Mouse (Mus musculus) mature B cell (primary cell): ENCODE results near the gene Pgd.
"Not testable (repeated sequence)": the region's sequence is repeated elsewhere in the genome, so short reads cannot be mapped to it uniquely, and the experiment has no call there.

Source experiments
- in situ Hi-C: fragments of 300-500 bp; cut with MboI; formaldehyde crosslinking; loops from 2 replicates; pipeline ENCODE4 v1.14.3; 2019

The Pgd gene

GRCm38 (mm10) chr4:149166215-149166946, at the start of gene Pgd:
Gene Pgd, minus strand, starts transcription at chr4:149166771.
- in situ Hi-C loops, result no loop called here

GRCm38 (mm10) chr4:149215982-149216381, 49.4 kb upstream of the Pgd start:
- in situ Hi-C loops, result no loop called here

GRCm38 (mm10) chr4:149215397-149215796, 48.8 kb upstream of the Pgd start:
- in situ Hi-C loops, result no loop called here

- in situ Hi-C loops, result not testable (repeated sequence)
Observed at GRCm38 (mm10) chr4:149214468-149214867, 47.9 kb upstream of the Pgd start.

GRCm38 (mm10) chr4:149213466-149213865, 46.9 kb upstream of the Pgd start:
- in situ Hi-C loops, result no loop called here

GRCm38 (mm10) chr4:149211441-149211840, 44.9 kb upstream of the Pgd start:
- in situ Hi-C loops, result not testable (repeated sequence)

- in situ Hi-C loops, result no loop called here
Observed at GRCm38 (mm10) chr4:149202467-149202866, 35.9 kb upstream of the Pgd start.

GRCm38 (mm10) chr4:149201110-149201509, 34.5 kb upstream of the Pgd start:
- in situ Hi-C loops, result no loop called here

- in situ Hi-C loops, result no loop called here
Observed at GRCm38 (mm10) chr4:149197180-149197579, 30.6 kb upstream of the Pgd start.

GRCm38 (mm10) chr4:149191103-149191502, 24.5 kb upstream of the Pgd start:
- in situ Hi-C loops, result no loop called here

- in situ Hi-C loops, result no loop called here
Observed at GRCm38 (mm10) chr4:149188563-149188962, 22.0 kb upstream of the Pgd start.

- in situ Hi-C loops, result no loop called here
Observed at GRCm38 (mm10) chr4:149182755-149183154, 16.2 kb upstream of the Pgd start.

GRCm38 (mm10) chr4:149182192-149182591, 15.6 kb upstream of the Pgd start:
- in situ Hi-C loops, result no loop called here

- in situ Hi-C loops, result no loop called here
Observed at GRCm38 (mm10) chr4:149179573-149179972, 13.0 kb upstream of the Pgd start.

GRCm38 (mm10) chr4:149179160-149179559, 12.6 kb upstream of the Pgd start:
- in situ Hi-C loops, result no loop called here

GRCm38 (mm10) chr4:149178328-149178727, 11.8 kb upstream of the Pgd start:
- in situ Hi-C loops, result no loop called here

- in situ Hi-C loops, result no loop called here
Observed at GRCm38 (mm10) chr4:149177046-149177445, 10.5 kb upstream of the Pgd start.

GRCm38 (mm10) chr4:149176645-149177044, 10.1 kb upstream of the Pgd start:
- in situ Hi-C loops, result no loop called here

- in situ Hi-C loops, result no loop called here
Observed at GRCm38 (mm10) chr4:149173661-149174060, 7.1 kb upstream of the Pgd start.

GRCm38 (mm10) chr4:149172666-149173065, 6.1 kb upstream of the Pgd start:
- in situ Hi-C loops, result no loop called here

GRCm38 (mm10) chr4:149172083-149172482, 5.5 kb upstream of the Pgd start:
- in situ Hi-C loops, result no loop called here

- in situ Hi-C loops, result no loop called here
Observed at GRCm38 (mm10) chr4:149171581-149171981, 5.0 kb upstream of the Pgd start.

GRCm38 (mm10) chr4:149170394-149170931, 3.9 kb upstream of the Pgd start:
- in situ Hi-C loops, result no loop called here

GRCm38 (mm10) chr4:149169926-149170325, 3.4 kb upstream of the Pgd start:
- in situ Hi-C loops, result not testable (repeated sequence)
